Mouse (Mus musculus): ENCODE data around the gene Tnnt1.

DNA sequence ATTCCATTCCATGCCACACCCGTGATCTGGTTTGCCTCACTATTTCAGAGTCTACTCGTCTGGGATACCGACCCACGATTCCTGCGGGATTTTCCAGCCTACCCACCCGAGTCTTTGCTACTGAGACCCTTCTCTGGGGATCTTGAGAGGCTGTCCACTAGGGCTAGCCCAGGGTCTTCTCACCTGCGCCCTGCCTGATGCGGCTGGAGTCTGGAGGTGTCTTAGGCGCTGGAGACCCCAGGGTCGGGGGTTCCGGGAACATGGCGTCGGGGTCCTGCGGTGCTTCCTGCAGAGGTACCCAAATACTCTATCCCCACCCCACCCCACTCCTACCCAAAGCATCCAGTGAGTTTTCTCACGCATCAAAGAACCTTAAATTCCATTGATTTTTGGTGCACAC, 29.9 kb upstream of the Tnnt1 start:
- TF ChIP-seq CTCF (IDR thresholded peaks at IDR 0.05) (no peak), EP300 (IDR thresholded peaks at IDR 0.05) (no peak)
